Mouse (Mus musculus): Measurements from ENCODE around the gene Tnfrsf17. TPM values are rescaled to one million over a fixed set of nuclear protein-coding genes. Genes with fewer than 3 reads are reported as not detected.
A peak's percentile ranks its signal among the peaks of the same experiment; 100 is the strongest.

The Tnfrsf17 gene
- polyA plus RNA-seq, 1 experiment from 2014 or later: not detected

GRCm38 (mm10) chr16:11303741-11304140 lies 9.9 kb upstream of the Tnfrsf17 start:
- no peak for ATAC-seq (ENCODE audit: low FRiP score, low read depth)
- no peaks in the 10 kb centered on the region for H3K9me3 ChIP-seq
- no peak overlapping the region for H3K4me2 ChIP-seq (replicated peaks)
- H3K4me3 ChIP-seq: no peak overlapping the region
- no peaks in the 10 kb centered on the region for H3K36me3 ChIP-seq
- H3K4me1 ChIP-seq: no peaks in the 10 kb centered on the region
- no peak overlapping the region for H3K9ac ChIP-seq
- H3K27me3 ChIP-seq: no peaks in the 10 kb centered on the region
- H3K27ac ChIP-seq: no peak overlapping the region

- Histone ChIP-seq H3K4me1 (no peaks in the 10 kb centered on the region), H3K4me2 (replicated peaks) (no peak overlapping the region), H3K27ac (no peak overlapping the region), H3K9me3 (no peaks in the 10 kb centered on the region), H3K36me3 (no peaks in the 10 kb centered on the region), H3K9ac (no peak overlapping the region), H3K4me3 (no peak overlapping the region), H3K27me3 (no peaks in the 10 kb centered on the region)
- no peak for ATAC-seq (ENCODE audit: low FRiP score, low read depth)
- WGBS: 84% methylated on average over 2 of the region's 2 CpGs
Measured at GRCm38 (mm10) chr16:11305531-11305930, 8.1 kb upstream of the Tnfrsf17 start.

GRCm38 (mm10) chr16:11315786-11316320 lies 2.2 kb downstream of the Tnfrsf17 start:
- no peak for ATAC-seq (ENCODE audit: low FRiP score, low read depth)
- H3K4me3 ChIP-seq: no peak overlapping the region
- H3K9ac ChIP-seq: no peak overlapping the region
- H3K36me3 ChIP-seq: no peaks in the 10 kb centered on the region
- no peaks in the 10 kb centered on the region for H3K27me3 ChIP-seq
- 85% methylated on average over 5 of the region's 5 CpGs for WGBS
- no peak overlapping the region for H3K27ac ChIP-seq
- H3K4me2 ChIP-seq (replicated peaks): no peak overlapping the region
- no peaks in the 10 kb centered on the region for H3K9me3 ChIP-seq
- H3K4me1 ChIP-seq: peaks cover 10% of the 10 kb centered on the region

- Histone ChIP-seq H3K4me3 (no peak overlapping the region), H3K9ac (no peak overlapping the region), H3K4me1 (peaks cover 10% of the 10 kb centered on the region), H3K4me2 (replicated peaks) (no peak overlapping the region), H3K36me3 (no peaks in the 10 kb centered on the region), H3K9me3 (no peaks in the 10 kb centered on the region), H3K27me3 (no peaks in the 10 kb centered on the region), H3K27ac (no peak overlapping the region)
- WGBS: 76% methylated on average over 5 of the region's 5 CpGs
- ATAC-seq (ENCODE audit: low FRiP score, low read depth): no peak
Measured at GRCm38 (mm10) chr16:11316748-11317147, 3.1 kb downstream of the Tnfrsf17 start.

GRCm38 (mm10) chr16:11317324-11317723 lies 3.7 kb downstream of the Tnfrsf17 start:
- ATAC-seq (ENCODE audit: low FRiP score, low read depth): no peak
- Histone ChIP-seq H3K36me3 (no peaks in the 10 kb centered on the region), H3K27me3 (no peaks in the 10 kb centered on the region), H3K9me3 (no peaks in the 10 kb centered on the region), H3K4me1 (peaks cover 15% of the 10 kb centered on the region), H3K9ac (no peak overlapping the region), H3K4me2 (replicated peaks) (no peak overlapping the region), H3K27ac (peak overlapping the region; percentile 48; the same call in 1 of the 2 replicates), H3K4me3 (no peak overlapping the region)
- WGBS: 30% methylated on average over 6 of the region's 6 CpGs

DNA sequence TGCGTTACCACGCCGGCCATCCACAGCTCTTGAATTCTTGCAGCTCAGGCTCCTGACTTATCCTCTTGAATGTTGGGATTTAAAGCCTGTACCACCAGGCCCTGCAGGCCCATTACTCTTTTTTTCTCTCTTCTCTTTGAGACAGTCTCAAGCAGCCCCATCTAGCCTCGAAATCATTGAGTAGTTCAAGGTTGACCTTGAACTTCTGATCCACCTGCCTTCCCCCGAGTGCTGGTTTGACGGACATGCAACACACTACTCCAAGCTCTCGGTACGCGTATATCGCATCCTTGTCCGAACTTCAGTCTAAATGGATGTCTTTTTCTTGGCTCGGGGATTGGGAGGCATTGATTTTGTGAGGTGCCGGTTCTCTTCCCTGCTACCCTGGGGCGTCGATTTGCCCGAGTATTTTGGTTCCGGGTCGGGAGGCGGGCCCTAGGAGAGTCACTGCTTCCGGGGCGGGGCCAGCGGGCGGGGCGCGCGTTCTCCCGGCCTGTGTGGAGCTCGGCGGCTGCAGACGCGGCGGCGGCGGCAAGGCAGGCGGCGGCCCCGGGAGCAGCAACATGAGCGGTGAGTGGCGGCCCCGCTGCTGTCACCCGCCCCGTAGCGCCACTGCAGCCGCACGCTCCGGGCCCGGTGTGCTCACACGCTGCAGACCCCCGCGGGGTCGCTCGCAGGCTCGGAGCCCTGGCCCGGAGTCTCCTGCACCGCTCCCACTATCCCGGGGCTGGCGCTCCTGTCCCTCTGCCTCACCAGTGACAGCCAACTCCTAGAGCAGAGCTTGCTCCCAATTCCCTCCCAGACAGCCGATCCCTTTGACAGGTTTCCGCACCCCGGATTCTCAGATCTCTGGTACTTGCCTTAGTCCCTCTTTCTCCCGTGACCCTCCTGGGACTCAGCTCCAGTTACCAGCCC lies 9.1 kb downstream of the Tnfrsf17 start, which contains the start of gene Snx29:
Snx29 (plus strand) TSS at position 500 of the 915 bp plus-strand sequence.
- Histone ChIP-seq H3K4me2 (replicated peaks) (peak within 1 kb of the TSS; percentile 98), H3K4me3 (peak within 1 kb of the TSS; percentile 81), H3K27ac (peak within 1 kb of the TSS; percentile 72; the same call in 1 of the 2 replicates), H3K27me3 (no peaks in the 10 kb centered on the region), H3K9ac (peak within 1 kb of the TSS; percentile 90), H3K36me3 (no peaks in the 10 kb centered on the region), H3K4me1 (peaks cover 17% of the 10 kb centered on the region), H3K9me3 (no peaks in the 10 kb centered on the region)
- peak; percentile 98 for ATAC-seq (ENCODE audit: low FRiP score, low read depth)
- WGBS: 6% methylated on average over 41 of the region's 61 CpGs

DNA sequence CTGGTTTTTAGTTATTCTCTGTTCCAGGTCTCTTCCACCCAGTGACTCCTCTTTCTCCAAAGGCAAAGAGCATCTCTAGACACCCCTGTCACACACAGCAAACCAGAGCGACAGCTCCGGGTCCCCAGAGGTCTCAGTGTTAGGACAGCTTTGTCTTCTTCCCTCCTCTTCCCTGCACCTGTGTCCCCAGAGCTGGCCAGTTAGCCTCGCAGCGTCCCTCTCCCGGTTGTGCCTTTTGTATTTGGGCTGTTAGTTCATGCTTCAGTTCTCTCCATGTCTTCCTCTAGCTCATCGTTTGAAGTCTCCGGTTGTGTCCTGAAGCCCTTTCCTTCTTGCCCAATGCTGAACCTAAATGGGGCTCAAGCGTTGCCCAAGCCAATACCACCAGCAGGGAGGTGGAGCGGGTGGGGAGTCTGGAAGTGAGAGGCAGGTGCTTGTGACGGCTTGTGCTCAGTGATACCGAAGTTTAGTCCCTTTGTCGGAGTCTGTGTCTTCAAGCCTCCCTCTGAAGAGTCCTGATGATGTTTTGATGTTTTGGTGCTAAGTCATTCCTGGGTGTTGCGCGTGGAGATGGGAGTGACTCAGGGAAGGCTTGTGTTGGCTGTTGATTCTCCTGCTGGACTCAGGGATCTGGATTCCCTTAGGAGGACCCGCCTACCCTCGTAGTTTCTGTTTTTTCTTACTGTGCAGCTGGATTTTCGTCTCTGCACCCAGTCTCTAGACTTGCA lies 9.9 kb downstream of the Tnfrsf17 start:
- Histone ChIP-seq H3K27me3 (no peaks in the 10 kb centered on the region), H3K27ac (peak overlapping the region; percentile 72; the same call in 1 of the 2 replicates), H3K4me1 (peaks cover 16% of the 10 kb centered on the region), H3K9me3 (no peaks in the 10 kb centered on the region), H3K9ac (peak overlapping the region; percentile 90), H3K4me3 (peak overlapping the region; percentile 81), H3K36me3 (no peaks in the 10 kb centered on the region), H3K4me2 (replicated peaks) (peak overlapping the region; percentile 98)
- WGBS: 8% methylated on average over 17 of the region's 17 CpGs
- no peak for ATAC-seq (ENCODE audit: low FRiP score, low read depth)

DNA sequence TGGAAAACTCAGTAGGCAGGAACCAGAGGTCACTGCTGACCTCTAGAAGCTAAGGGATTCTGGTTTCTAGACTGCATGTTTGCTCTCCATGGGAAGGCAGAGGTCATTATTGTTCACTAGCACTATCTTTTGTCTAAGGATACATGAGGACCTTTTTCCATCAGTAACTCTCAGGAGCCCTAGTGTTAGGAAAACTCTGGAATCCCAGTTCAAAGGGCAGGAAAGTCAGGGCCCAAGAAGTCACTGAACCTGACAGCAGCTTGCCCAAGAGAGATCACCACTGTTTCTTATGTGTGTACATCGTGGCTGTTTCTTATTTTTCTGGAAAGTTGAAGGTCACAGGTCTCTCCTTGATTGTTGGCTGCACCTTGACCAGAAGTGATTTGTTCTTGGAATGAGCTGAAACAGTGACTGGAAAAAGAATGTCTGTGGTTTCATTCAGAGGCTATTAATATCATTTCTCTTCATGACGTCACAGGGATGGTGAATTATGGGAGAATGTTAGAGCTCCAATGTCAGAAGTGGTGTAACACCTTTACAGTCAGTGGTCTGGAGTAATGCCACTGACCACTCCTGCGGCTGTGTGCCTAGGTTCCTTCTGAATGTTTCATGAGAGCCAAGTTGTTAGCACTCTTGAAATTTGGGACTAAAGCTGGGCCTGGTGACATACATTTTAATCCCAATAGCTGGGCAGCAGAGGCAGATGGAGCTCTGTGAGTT lies 16.6 kb downstream of the Tnfrsf17 start:
- Histone ChIP-seq H3K9me3 (0 out of 2 replicates have a peak, but pooled peaks cover 3% of the 10 kb centered on the region), H3K36me3 (no peaks in the 10 kb centered on the region), H3K27me3 (no peaks in the 10 kb centered on the region), H3K4me1 (no peaks in the 10 kb centered on the region), H3K4me3 (no peak overlapping the region), H3K9ac (no peak overlapping the region), H3K4me2 (replicated peaks) (no peak overlapping the region), H3K27ac (no peak overlapping the region)
- 72% methylated on average over 3 of the region's 3 CpGs for WGBS
- ATAC-seq (ENCODE audit: low FRiP score, low read depth): no peak

GRCm38 (mm10) chr16:11331030-11331429 lies 17.4 kb downstream of the Tnfrsf17 start:
- no peak for ATAC-seq (ENCODE audit: low FRiP score, low read depth)

DNA sequence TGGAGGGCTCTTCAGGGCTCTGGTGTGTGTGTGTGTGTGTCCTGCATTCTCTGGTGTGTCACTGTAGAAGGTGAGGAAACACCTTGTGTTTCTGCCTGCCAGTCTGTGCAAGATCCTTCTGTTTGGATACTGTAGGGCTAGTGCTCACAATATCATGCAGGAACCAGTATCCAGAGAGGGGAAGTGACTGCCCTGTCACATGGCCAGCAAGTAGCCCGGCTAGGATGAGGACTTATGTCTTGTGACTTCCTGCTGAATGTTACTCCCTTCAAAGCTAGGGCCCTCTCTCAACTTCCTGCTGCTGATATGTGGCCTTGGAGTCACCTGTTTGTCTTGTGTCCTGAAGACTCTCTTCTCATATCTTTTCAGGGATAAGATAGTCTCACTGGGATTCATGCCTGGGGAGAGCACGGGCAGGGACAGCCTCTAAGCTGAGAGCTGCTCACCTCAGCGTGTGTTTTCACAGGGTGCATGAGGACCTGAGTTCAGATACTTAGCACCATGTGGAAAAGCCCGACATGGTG lies 29.7 kb downstream of the Tnfrsf17 start:
- Histone ChIP-seq H3K27ac (no peak overlapping the region), H3K4me2 (replicated peaks) (no peak overlapping the region), H3K9me3 (no peaks in the 10 kb centered on the region), H3K4me3 (no peak overlapping the region), H3K27me3 (no peaks in the 10 kb centered on the region), H3K4me1 (no peaks in the 10 kb centered on the region), H3K9ac (no peak overlapping the region), H3K36me3 (peaks cover 5% of the 10 kb centered on the region; the same call in 1 of the 2 replicates)
- 77% methylated on average over 4 of the region's 4 CpGs for WGBS
- no peak for ATAC-seq (ENCODE audit: low FRiP score, low read depth)

More at GRCm38 (mm10) chr16:11331030-11331429, 17.4 kb downstream of the Tnfrsf17 start:
- Histone ChIP-seq H3K27ac (no peak overlapping the region), H3K4me1 (no peaks in the 10 kb centered on the region), H3K27me3 (no peaks in the 10 kb centered on the region), H3K4me2 (replicated peaks) (no peak overlapping the region), H3K4me3 (no peak overlapping the region), H3K36me3 (no peaks in the 10 kb centered on the region), H3K9me3 (0 out of 2 replicates have a peak, but pooled peaks cover 3% of the 10 kb centered on the region), H3K9ac (no peak overlapping the region)
- WGBS: 86% methylated on average over 1 of the region's 1 CpGs

DNA sequence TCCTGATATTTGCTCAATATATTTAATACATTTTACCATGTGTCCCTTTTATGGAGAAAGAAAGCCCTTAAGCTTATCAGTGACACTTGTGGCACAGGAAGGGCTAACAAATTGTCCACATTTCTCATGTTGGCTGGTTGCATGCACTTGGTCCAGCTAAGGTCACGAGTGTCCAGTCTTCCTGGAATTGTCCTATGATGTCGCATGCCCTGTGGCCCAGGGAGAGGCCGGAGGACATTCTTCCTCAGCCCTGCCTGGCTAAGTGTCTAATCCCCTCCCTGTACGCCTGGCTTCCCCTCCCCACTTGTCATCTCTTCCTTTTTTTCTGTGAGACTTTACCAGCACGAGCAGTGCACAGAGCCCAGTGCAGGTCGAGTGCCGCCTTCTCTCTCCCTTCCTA lies 38.3 kb downstream of the Tnfrsf17 start:
- H3K9ac ChIP-seq: no peak overlapping the region
- H3K36me3 ChIP-seq: peaks cover 29% of the 10 kb centered on the region
- H3K27me3 ChIP-seq: no peaks in the 10 kb centered on the region
- WGBS: 76% methylated on average over 7 of the region's 7 CpGs
- no peak for ATAC-seq (ENCODE audit: low FRiP score, low read depth)
- H3K9me3 ChIP-seq: no peaks in the 10 kb centered on the region
- no peak overlapping the region for H3K27ac ChIP-seq
- H3K4me3 ChIP-seq: no peak overlapping the region
- no peak overlapping the region for H3K4me2 ChIP-seq (replicated peaks)
- H3K4me1 ChIP-seq: no peaks in the 10 kb centered on the region
